Mouse (Mus musculus) adrenal gland, postnatal 36 days (tissue): Measurements from ENCODE around the gene Zdhhc8. TPM values are rescaled to one million over a fixed set of nuclear protein-coding genes. Genes with fewer than 3 reads are reported as not detected.
A peak's percentile ranks its signal among the peaks of the same experiment; 100 is the strongest.

ENCODE experiments used
- DNase-seq, 2 experiments: peaks; one replicate each; pipeline ENCODE4 v3.0.0; 2021; ENCODE audit warnings: mixed read lengths in 1 of 2
- total RNA-seq, 2 experiments: library from RNA; stranded (reverse); gene quantifications; 2 replicates each; pipeline ENCODE4 v1.2.3; 2021

The Zdhhc8 gene
- total RNA-seq, 2 experiments from 2014 or later = 20.2 to 23.1 TPM

GRCm38 (mm10) chr16:18231451-18231850, 3.5 kb downstream of the Zdhhc8 start:
- no peak for DNase-seq

GRCm38 (mm10) chr16:18231047-18231446, 3.9 kb downstream of the Zdhhc8 start:
- no peak for DNase-seq

- DNase-seq = no peak
Measured at GRCm38 (mm10) chr16:18230617-18231016, 4.3 kb downstream of the Zdhhc8 start.

GRCm38 (mm10) chr16:18229622-18230021, 5.3 kb downstream of the Zdhhc8 start:
- DNase-seq = peak; percentile 44 to 62

GRCm38 (mm10) chr16:18228856-18229255, 6.1 kb downstream of the Zdhhc8 start:
- DNase-seq = no peak

DNA sequence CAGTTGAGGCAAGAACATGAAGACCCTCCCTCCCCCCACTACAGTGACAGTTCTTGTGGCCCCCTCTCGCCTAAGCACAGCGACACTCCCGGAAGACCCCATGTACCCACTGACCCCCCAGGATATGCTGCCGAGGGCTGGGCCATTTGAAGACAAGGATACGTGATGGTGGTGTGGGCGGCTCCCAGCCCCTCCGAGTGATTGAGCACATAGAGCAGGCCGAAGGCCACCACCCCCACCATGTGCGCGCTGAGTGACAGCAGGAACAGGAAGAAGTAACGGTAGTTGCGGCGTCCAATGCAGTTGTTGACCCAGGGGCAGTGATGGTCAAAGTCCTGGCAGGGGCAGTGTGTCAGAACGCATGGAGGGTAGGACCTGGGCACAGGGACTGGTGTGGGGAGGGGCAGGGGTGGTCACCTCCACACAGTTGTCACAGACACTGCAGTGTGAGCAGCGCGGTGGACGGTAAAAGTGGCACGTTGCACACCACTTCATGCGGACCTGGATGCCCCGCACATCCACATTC, 7.0 kb downstream of the Zdhhc8 start:
- DNase-seq = no peak

- DNase-seq = no peak
Measured at GRCm38 (mm10) chr16:18227187-18227586, 7.7 kb downstream of the Zdhhc8 start.

GRCm38 (mm10) chr16:18222188-18222587, 12.7 kb downstream of the Zdhhc8 start:
- no peak for DNase-seq

DNA sequence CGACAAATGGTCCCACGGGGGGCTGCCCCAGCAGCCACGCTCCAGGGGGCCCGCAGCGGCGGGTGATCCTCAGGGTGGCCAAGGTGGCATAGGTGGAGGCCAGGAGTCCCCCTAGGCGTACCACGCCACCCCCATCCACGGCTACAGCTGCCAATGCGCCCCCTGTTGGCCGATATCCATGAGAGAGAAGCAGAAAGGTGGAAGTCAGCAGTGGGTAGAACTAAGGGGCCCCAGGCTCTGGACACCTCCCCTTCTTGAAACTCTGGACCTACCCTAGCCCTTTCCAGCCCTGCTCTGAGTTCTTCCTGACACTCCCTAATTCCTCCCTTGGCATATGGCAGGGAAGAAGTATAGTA, 13.4 kb downstream of the Zdhhc8 start:
- no peak for DNase-seq

GRCm38 (mm10) chr16:18220856-18221542, 13.9 kb downstream of the Zdhhc8 start:
- DNase-seq = no peak

- DNase-seq = peak; percentile 40 to 50
Measured at GRCm38 (mm10) chr16:18220001-18220400, 14.9 kb downstream of the Zdhhc8 start.

- no peak for DNase-seq
Measured at GRCm38 (mm10) chr16:18218580-18218996, 16.3 kb downstream of the Zdhhc8 start.

GRCm38 (mm10) chr16:18217579-18217978, 17.4 kb downstream of the Zdhhc8 start, which contains the start of gene Ccdc188:
Ccdc188 (plus strand) TSS chr16:18217879.
- DNase-seq = no peak

- no peak for DNase-seq
Measured at GRCm38 (mm10) chr16:18214858-18215257, 20.1 kb downstream of the Zdhhc8 start.

DNA sequence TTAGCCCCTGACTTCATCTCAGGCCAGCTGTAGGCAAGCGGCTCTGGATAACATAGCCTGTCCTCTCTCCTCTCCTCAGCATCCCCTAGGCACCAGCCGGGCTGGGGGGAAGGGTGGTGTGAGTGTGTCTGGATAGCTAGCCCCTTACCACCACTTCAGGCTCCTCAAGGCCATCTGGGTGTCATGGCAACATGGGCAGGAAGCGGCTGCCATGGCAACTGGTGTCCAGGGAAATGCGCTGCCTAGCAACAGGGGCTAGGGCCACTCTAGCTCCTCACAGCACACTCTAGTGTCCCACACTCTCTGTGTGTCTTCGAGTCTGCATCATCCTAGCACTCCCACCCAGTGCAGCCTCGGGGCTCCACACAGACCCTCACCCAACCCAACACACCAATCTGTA, 21.2 kb downstream of the Zdhhc8 start:
- DNase-seq = no peak

GRCm38 (mm10) chr16:18211417-18212171, 23.3 kb downstream of the Zdhhc8 start:
- peak; percentile 84 to 89 for DNase-seq

GRCm38 (mm10) chr16:18210701-18211416, 24.1 kb downstream of the Zdhhc8 start:
- peak; percentile 55 to 72 for DNase-seq

DNA sequence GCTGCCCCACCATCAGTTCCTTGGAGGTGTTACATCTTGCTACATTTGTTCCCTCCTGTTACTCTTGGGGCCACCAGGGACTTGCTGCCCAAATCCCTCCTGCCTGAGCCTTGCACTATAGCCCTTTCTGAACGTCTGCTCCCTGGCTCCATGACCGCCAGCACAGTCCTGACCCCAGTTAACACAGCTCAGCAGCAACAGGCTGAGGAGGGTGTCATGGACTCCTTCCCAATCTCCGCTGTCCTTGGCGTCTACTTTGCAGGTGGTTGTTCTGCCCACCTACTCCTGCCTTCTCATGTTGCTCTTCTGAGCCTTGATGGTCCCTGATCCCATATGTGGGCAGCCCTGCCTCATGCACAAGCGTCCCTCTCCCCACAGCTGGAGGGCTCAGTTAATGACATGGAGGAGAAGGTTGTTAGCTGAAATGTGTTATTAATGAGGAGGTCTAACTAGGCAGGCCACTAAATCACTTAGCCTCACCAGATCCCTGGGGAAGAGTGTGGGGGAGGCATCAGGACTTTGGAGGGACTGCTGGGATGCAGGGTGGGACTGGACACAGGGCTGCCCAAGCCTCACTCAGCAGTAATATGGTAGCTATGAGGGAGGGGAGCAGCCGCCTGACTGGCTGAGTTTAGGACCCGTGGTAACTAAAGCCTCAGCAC, 31.4 kb downstream of the Zdhhc8 start:
- no peak for DNase-seq

DNA sequence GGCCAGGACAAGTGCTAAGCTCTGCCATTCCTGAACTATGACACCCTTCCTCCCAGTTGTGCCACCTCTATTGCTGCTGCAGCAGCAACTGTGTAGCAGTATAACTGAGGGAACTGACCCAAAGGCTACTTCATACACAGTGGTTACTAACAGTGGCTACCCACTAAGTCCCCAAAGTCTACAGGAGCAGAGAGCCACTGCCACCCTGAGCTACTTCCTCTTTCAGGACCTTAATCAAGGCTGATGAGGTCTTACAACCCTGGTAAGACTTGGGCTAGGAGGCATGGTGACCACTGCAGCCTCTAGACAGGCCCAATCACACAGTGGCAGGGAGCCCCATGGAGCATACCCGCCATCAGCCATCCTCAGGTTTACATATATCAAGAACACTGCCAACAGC, 32.9 kb downstream of the Zdhhc8 start:
- DNase-seq = no peak

DNA sequence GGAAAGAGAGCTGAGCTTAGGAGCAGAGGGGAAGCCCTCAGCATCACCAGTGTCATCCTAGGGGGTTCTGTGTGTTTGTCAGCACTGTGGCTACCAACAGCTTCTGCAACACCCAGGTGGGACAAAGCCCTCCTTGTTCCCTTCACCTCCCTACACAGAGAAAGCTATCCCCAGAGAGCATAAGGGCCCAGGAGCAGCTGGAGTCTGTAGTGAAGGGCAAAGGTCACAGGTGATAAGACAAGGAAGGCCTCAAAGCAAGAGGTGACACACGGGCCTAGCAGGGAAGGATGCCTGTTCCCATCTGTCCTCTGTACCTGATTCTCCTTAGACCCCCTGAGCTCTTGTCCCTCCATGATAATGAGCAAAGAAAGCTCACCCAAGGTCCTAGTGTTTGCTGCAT, 33.3 kb downstream of the Zdhhc8 start:
- no peak for DNase-seq

- no peak for DNase-seq
Measured at GRCm38 (mm10) chr16:18200062-18200461, 34.9 kb downstream of the Zdhhc8 start.
